Comparison of ENCODE assay signal across 47 mouse cellular contexts in genomic region chr5:104371284-104371683, GRCm38 (mm10). TPM values are rescaled to one million over a fixed set of nuclear protein-coding genes. Genes with fewer than 3 reads are reported as not detected.
"Had no signal": no experiment of that assay in that cellular context is flagged by ENCODE, and none has a peak within 500 bp of the region (broad histone marks: within the 10 kb centered on the region; RNA-seq: fewer than 3 reads in every experiment).

No protein-coding gene starts in this region.

- H3K4me1 ChIP-seq: heart, embryonic 10.5 days; hindbrain, embryonic 10.5 days; hindbrain, embryonic 13.5 days; hindbrain, embryonic 15.5 days had no signal

- H3K36me3 ChIP-seq: heart, embryonic 10.5 days; heart, embryonic 12.5 days; heart, embryonic 13.5 days; heart, embryonic 15.5 days; hindbrain, embryonic 10.5 days; hindbrain, embryonic 12.5 days; hindbrain, embryonic 13.5 days; hindbrain, embryonic 15.5 days; intestine, embryonic 15.5 days; kidney, embryonic 15.5 days had no signal

- H3K9me3 ChIP-seq: heart, embryonic 10.5 days; heart, embryonic 12.5 days; heart, embryonic 13.5 days; heart, embryonic 15.5 days; hindbrain, embryonic 12.5 days; hindbrain, embryonic 13.5 days; hindbrain, embryonic 15.5 days; intestine, embryonic 15.5 days; kidney, embryonic 15.5 days had no signal

- H3K4me3 ChIP-seq: heart, embryonic 10.5 days; heart, embryonic 12.5 days; heart, embryonic 13.5 days; heart, embryonic 15.5 days; hindbrain, embryonic 10.5 days; hindbrain, embryonic 12.5 days; hindbrain, embryonic 13.5 days; hindbrain, embryonic 15.5 days; intestine, embryonic 15.5 days; kidney, embryonic 15.5 days; layer of hippocampus, adult 2 months; left cerebral cortex, adult 2 months had no signal

- ATAC-seq: hindbrain, embryonic 16.5 days; hindbrain, postnatal 0 days; inflammation-experienced regulatory T-cells, adult 6 months; intestine, embryonic 15.5 days; intestine, embryonic 16.5 days; intestine, postnatal 0 days had no signal

- DNase-seq: heart, postnatal 10 days; heart, postnatal 14 days; heart, postnatal 36 days; heart, postnatal 4 days; kidney, adult 11 months; kidney, adult 18-20 months; kidney, adult 2 months; kidney, adult 8-10 months; kidney, adult 9 months; kidney, postnatal 36 days; layer of hippocampus, adult 9-11 months; layer of hippocampus, postnatal 36 days had no signal

- H3K9ac ChIP-seq: heart, embryonic 12.5 days; heart, embryonic 13.5 days; heart, embryonic 15.5 days; hindbrain, embryonic 12.5 days; hindbrain, embryonic 13.5 days; hindbrain, embryonic 14.5 days; hindbrain, embryonic 15.5 days; intestine, embryonic 15.5 days; kidney, embryonic 15.5 days had no signal

- H3K27me3 ChIP-seq: heart, embryonic 12.5 days; heart, embryonic 13.5 days; heart, embryonic 15.5 days; hindbrain, embryonic 12.5 days; hindbrain, embryonic 13.5 days; hindbrain, embryonic 15.5 days; intestine, embryonic 15.5 days; kidney, embryonic 15.5 days had no signal

- H3K27ac ChIP-seq: heart, embryonic 10.5 days; heart, embryonic 13.5 days; heart, embryonic 15.5 days; hindbrain, embryonic 10.5 days; hindbrain, embryonic 12.5 days; hindbrain, embryonic 13.5 days; hindbrain, embryonic 14.5 days; hindbrain, embryonic 15.5 days; hindbrain, postnatal 0 days; intestine, embryonic 15.5 days; kidney, embryonic 15.5 days; kidney, postnatal 0 days; layer of hippocampus, adult 2 months; left cerebral cortex, adult 2 months had no signal

- H3K4me2 ChIP-seq: heart, embryonic 11.5 days; heart, embryonic 12.5 days; heart, embryonic 13.5 days; heart, embryonic 15.5 days; hindbrain, embryonic 12.5 days; hindbrain, embryonic 13.5 days; hindbrain, embryonic 14.5 days; hindbrain, embryonic 15.5 days; intestine, embryonic 15.5 days; kidney, embryonic 15.5 days had no signal

RNA-seq across cellular contexts. Expression of gene Mepe, which starts 46.2 kb away (rescaled TPM):
- total RNA-seq: heart, postnatal 10 days; heart, postnatal 14 days; heart, postnatal 25 days; heart, postnatal 36 days; heart, postnatal 4 days; hematopoietic stem cell, adult 5-6 weeks; hindbrain, postnatal 0 days; layer of hippocampus, adult 18-20 months; layer of hippocampus, adult 2 months; layer of hippocampus, adult 8-10 months; layer of hippocampus, postnatal 10 days; layer of hippocampus, postnatal 14 days; layer of hippocampus, postnatal 25 days; layer of hippocampus, postnatal 36 days; left cerebral cortex, adult 2 months had no signal
- polyA plus RNA-seq: heart, embryonic 10.5 days; heart, embryonic 11.5 days; heart, embryonic 12.5 days; heart, embryonic 13.5 days; heart, embryonic 14.5 days; heart, embryonic 15.5 days; heart, embryonic 16.5 days; heart, postnatal 0 days; hindbrain, embryonic 10.5 days; hindbrain, embryonic 11.5 days; hindbrain, embryonic 12.5 days; hindbrain, embryonic 13.5 days; hindbrain, embryonic 14.5 days; hindbrain, embryonic 15.5 days; hindbrain, embryonic 16.5 days; hindbrain, postnatal 0 days; inflammation-experienced regulatory T-cells, adult 6 months; intestine, embryonic 14.5 days; intestine, embryonic 15.5 days; intestine, embryonic 16.5 days; intestine, postnatal 0 days; kidney, adult 2 months; kidney, embryonic 14.5 days; kidney, embryonic 15.5 days; kidney, embryonic 16.5 days; kidney, postnatal 0 days; large intestine, adult 2 months had no signal
